Mouse (Mus musculus) embryonic fibroblast, embryonic 13.5 days (primary cell): ENCODE data around the gene Slc25a42.

ENCODE experiments used
- CTCF ChIP-seq: IDR thresholded peaks from 2 replicates; pipeline ENCODE4 v1.5.1; 2011; ENCODE audit warnings: mild to moderate bottlenecking, control low read depth, low read length, moderate library complexity, borderline replicate concordance; ENCODE audit not compliant: insufficient read depth
- POLR2A ChIP-seq: IDR thresholded peaks from 2 replicates; pipeline ENCODE4 v1.6.1; 2011; ENCODE audit warnings: low read depth, mild to moderate bottlenecking, control low read depth, low read length, moderate library complexity

DNA sequence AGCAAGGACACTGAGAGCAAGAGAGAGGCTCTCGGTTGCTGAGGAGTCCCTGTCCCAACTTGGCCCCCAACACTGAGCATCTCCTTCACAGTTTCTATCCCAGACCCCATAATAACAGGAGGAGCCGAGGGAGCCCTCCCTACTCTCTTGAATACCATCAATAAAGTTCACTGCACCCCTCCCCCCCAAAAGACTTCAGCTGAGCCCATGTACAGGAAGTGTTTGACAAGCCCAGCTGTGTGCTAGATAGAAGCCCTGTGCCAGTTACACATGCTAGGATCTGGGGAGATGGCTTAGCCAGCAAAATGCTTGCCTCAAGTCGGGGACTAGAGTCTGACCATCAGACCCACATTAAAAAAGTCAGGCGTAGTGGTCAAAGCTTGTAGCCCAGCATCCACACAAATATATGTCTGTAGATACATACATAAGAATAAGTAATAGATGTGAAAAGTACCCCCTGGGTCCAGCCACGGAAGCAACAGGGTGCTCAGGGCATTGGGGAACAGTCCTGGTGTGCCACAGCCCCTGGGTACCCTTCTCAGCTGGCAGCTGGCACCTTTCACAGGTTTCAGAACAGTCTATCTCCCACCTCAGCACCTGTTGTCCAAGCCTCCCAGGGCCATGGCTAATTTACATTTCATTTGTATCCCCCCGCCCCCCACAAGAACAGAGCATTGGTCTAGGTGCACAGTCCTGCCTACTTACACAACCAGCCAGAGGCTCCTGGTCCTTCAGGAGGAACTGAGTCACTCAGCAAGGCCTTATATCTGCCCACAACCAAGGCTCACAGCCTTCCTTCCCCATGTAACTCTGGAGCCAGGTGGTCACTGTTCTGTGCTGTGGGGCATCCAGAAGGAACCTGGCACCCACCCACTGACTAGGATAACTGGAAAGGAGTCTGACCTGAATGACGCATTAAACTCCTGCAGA lies 64.2 kb downstream of the Slc25a42 start:
- TF ChIP-seq CTCF (no peak), POLR2A (no peak)
